Mouse (Mus musculus) limb, embryonic 14.5 days (tissue): Measurements from ENCODE around the gene Plxnc1. TPM values are rescaled to one million over a fixed set of nuclear protein-coding genes. Genes with fewer than 3 reads are reported as not detected.

Source experiments
- ATAC-seq: fragments of 200-750 bp; cut with Nextera tagmentation; 2 replicates; pipeline ENCODE4 v1.8.0; 2017; ENCODE audit warnings: low read depth, moderate number of reproducible peaks, moderate TSS enrichment; ENCODE audit not compliant: low FRiP score
- DNase-seq: peaks from one replicate; pipeline ENCODE4 v3.0.0-alpha.2; 2015; ENCODE audit warnings: low spot score
- H3K27ac ChIP-seq: fragments of 300-500 bp; sonication (generic); replicated peaks from 2 replicates; pipeline ENCODE4 v1.5.1; 2014; ENCODE audit warnings: low read depth, mild to moderate bottlenecking, low read length, moderate library complexity, mixed read lengths
- H3K27me3 ChIP-seq: fragments of 300-500 bp; sonication (generic); 2 replicates; pipeline ENCODE4 v1.6.1; 2014; ENCODE audit warnings: low read length, mixed read lengths; ENCODE audit not compliant: control insufficient read depth, insufficient read depth
- H3K36me3 ChIP-seq: fragments of 300-500 bp; sonication (generic); 2 replicates; pipeline ENCODE4 v1.6.1; 2014; ENCODE audit warnings: mild to moderate bottlenecking, low read length, moderate library complexity, mixed read lengths; ENCODE audit not compliant: control insufficient read depth, insufficient read depth
- H3K4me1 ChIP-seq: fragments of 300-500 bp; sonication (generic); 2 replicates; pipeline ENCODE4 v1.6.1; 2014; ENCODE audit warnings: antibody characterized with exemption, low read length, mixed read lengths; ENCODE audit not compliant: control insufficient read depth, insufficient read depth
- H3K4me2 ChIP-seq: fragments of 300-500 bp; sonication (generic); replicated peaks from 2 replicates; pipeline ENCODE4 v1.6.1; 2014; ENCODE audit warnings: low read depth, mild to moderate bottlenecking, low read length, moderate library complexity; ENCODE audit not compliant: severe bottlenecking
- H3K4me3 ChIP-seq: fragments of 300-500 bp; sonication (generic); replicated peaks from 2 replicates; pipeline ENCODE4 v1.5.1; 2014; ENCODE audit warnings: low read length
- H3K9ac ChIP-seq: fragments of 300-500 bp; sonication (generic); 2 replicates; pipeline ENCODE4 v1.6.1; 2014; ENCODE audit warnings: mild to moderate bottlenecking, low read depth, low read length, moderate library complexity; ENCODE audit not compliant: severe bottlenecking
- H3K9me3 ChIP-seq: fragments of 300-500 bp; sonication (generic); 2 replicates; pipeline ENCODE4 v1.6.1; 2016; ENCODE audit warnings: low read length; ENCODE audit not compliant: control insufficient read depth
- POLR2A ChIP-seq: fragments of 200-500 bp; IDR thresholded peaks from 2 replicates; pipeline ENCODE4 v1.8.0; 2012; ENCODE audit warnings: inconsistent platforms, mild to moderate bottlenecking, moderate library complexity, borderline replicate concordance; ENCODE audit not compliant: insufficient read depth, insufficient read length; ENCODE audit errors: extremely low read depth
- WGBS: fragments of 180-500 bp; shearing (Covaris S2); extraction: QIAGEN DNeasy Blood & Tissue Kit; methylation state at CpG from one replicate; pipeline ENCODE4 v1.1.7; 2014; 5-methylcytosine and 5-hydroxymethylcytosine counted together
- polyA plus RNA-seq, 2 experiments: library from polyadenylated mRNA; depleted of rRNA in 1 of 2; stranded (reverse) in 1 of 2; unstranded in 1 of 2; fragments of >200 nt; fragmentation: Nextera tagmentation in 1 of 2; extraction: Ambion mirVana in 1 of 2; gene quantifications; 2 replicates each; pipeline versions ENCODE4 v1.2.1 to v1.2.3; 2012 to 2014

Plxnc1 gene
- polyA plus RNA-seq, 2 experiments, result 3.0 to 4.7 TPM

DNA sequence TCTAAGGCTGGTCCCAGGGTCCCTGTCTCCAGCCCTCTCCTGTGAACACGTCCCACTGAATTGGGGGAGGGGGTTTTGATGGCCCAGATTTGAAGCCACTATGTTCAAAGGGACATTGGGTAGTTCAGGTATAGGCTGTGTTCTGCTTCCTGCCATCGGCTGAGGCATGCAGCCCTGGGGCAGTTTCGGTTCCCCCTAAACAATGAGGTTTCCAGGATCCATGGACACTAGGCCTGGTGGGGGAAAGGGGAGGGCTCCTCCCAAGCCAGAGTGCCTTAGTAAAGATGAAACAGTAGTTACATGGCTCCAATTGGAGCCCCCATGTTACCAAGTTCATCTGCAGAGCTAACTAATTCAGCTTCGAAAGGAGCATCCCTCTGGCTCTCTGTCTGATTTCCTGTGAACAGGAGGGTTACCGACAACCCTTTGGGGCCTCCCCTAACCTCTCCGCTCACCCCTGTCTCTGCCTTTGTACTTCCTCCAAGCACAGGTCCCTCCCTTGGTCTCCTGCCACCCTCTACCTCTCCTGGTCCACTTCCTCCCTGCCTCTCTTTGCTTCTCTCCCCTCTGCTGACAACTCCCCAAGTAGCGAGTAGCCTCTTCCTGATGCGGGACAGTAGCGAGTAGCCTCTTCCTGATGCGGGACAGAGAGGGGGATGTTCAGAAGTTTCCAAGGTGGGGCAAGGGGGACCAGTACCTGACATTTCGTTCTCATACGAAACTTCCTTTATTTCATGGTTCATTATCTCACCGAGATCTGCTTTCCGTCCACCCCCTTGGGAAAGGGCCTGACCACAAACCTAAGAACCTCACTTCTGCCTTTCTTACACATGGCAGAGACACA is 116.5 kb downstream of the Plxnc1 start:
- 80% methylated on average over 14 of the region's 14 CpGs for WGBS
- no peak overlapping the region for H3K4me3 ChIP-seq
- no peak overlapping the region for H3K27ac ChIP-seq
- no peak overlapping the region for H3K4me2 ChIP-seq
- TF ChIP-seq POLR2A, result no peak
- peaks cover 50% of the 10 kb centered on the region for H3K4me1 ChIP-seq
- H3K9ac ChIP-seq, result no peak overlapping the region
- ATAC-seq, result no peak
- no peaks in the 10 kb centered on the region for H3K9me3 ChIP-seq
- no peaks in the 10 kb centered on the region for H3K27me3 ChIP-seq
- no peak for DNase-seq
- H3K36me3 ChIP-seq, result no peaks in the 10 kb centered on the region

GRCm38 (mm10) chr10:94827325-94827724 is 117.3 kb downstream of the Plxnc1 start:
- Histone ChIP-seq H3K4me2 (no peak overlapping the region), H3K27me3 (no peaks in the 10 kb centered on the region), H3K36me3 (no peaks in the 10 kb centered on the region), H3K27ac (no peak overlapping the region), H3K4me1 (peaks cover 50% of the 10 kb centered on the region), H3K9me3 (no peaks in the 10 kb centered on the region), H3K9ac (no peak overlapping the region), H3K4me3 (no peak overlapping the region)
- DNase-seq (no peak), ATAC-seq (no peak)
- TF ChIP-seq POLR2A, result no peak
- WGBS, result 67% methylated on average over 10 of the region's 10 CpGs

GRCm38 (mm10) chr10:94826436-94826835 is 118.2 kb downstream of the Plxnc1 start:
- no peak for DNase-seq
- H3K4me2 ChIP-seq, result no peak overlapping the region

DNA sequence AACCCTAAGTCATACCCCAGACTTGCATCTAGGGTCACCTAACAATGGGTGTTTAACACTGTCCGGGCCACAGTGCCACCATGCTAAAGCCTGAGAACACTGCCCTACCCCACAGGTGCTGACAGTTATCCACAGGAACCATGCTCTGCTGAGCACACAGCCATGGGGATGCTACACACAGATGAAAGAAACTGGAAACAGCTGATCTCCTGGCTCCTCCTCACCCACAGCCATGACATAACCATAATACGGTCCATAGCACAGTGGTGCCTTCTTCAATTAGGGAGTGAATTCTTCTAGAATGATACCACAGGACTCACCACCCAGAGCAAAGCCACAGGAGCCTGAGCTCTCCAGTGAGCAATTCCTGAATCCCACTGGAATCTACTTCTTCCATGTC is 118.7 kb downstream of the Plxnc1 start:
- Histone ChIP-seq H3K9ac (no peak overlapping the region), H3K4me2 (no peak overlapping the region), H3K4me1 (peaks cover 50% of the 10 kb centered on the region), H3K36me3 (no peaks in the 10 kb centered on the region), H3K27ac (no peak overlapping the region), H3K27me3 (no peaks in the 10 kb centered on the region), H3K4me3 (no peak overlapping the region), H3K9me3 (no peaks in the 10 kb centered on the region)
- no peak for TF ChIP-seq POLR2A
- ATAC-seq (no peak), DNase-seq (no peak)
- 89% methylated on average over 2 of the region's 2 CpGs for WGBS

More at GRCm38 (mm10) chr10:94826436-94826835, 118.2 kb downstream of the Plxnc1 start:
- WGBS, result 67% methylated on average over 12 of the region's 12 CpGs
- no peaks in the 10 kb centered on the region for H3K27me3 ChIP-seq
- no peak overlapping the region for H3K27ac ChIP-seq
- no peak overlapping the region for H3K4me3 ChIP-seq
- no peaks in the 10 kb centered on the region for H3K9me3 ChIP-seq
- no peaks in the 10 kb centered on the region for H3K36me3 ChIP-seq
- no peak for ATAC-seq
- H3K4me1 ChIP-seq, result peaks cover 50% of the 10 kb centered on the region
- H3K9ac ChIP-seq, result no peak overlapping the region
- TF ChIP-seq POLR2A, result no peak

GRCm38 (mm10) chr10:94823971-94824760 is 120.5 kb downstream of the Plxnc1 start:
- no peaks in the 10 kb centered on the region for H3K9me3 ChIP-seq
- 9% methylated on average over 11 of the region's 11 CpGs for WGBS
- H3K4me1 ChIP-seq, result peaks cover 41% of the 10 kb centered on the region
- no peak overlapping the region for H3K4me3 ChIP-seq
- H3K4me2 ChIP-seq, result peak overlapping the region; percentile 23
- H3K9ac ChIP-seq, result no peak overlapping the region
- peak overlapping the region; percentile 59 for H3K27ac ChIP-seq
- DNase-seq (peak; percentile 84), ATAC-seq (peak; percentile 81)
- H3K36me3 ChIP-seq, result no peaks in the 10 kb centered on the region
- TF ChIP-seq POLR2A, result no peak
- H3K27me3 ChIP-seq, result no peaks in the 10 kb centered on the region
